Mouse (Mus musculus) thymus, postnatal 25 days (tissue): ENCODE data around the gene Tcf7l1.
A peak's percentile ranks its signal among the peaks of the same experiment; 100 is the strongest.

Source experiments
- DNase-seq: peaks from one replicate; pipeline ENCODE4 v3.0.0; 2022

The Tcf7l1 gene

GRCm38 (mm10) chr6:72783780-72784179 lies 5.3 kb downstream of the Tcf7l1 start:
- DNase-seq, result no peak

GRCm38 (mm10) chr6:72778779-72779776 lies 10.0 kb downstream of the Tcf7l1 start:
- no peak for DNase-seq

- no peak for DNase-seq
Measured at GRCm38 (mm10) chr6:72777212-72777611, 11.8 kb downstream of the Tcf7l1 start.

- no peak for DNase-seq
Measured at GRCm38 (mm10) chr6:72774275-72774674, 14.8 kb downstream of the Tcf7l1 start.

GRCm38 (mm10) chr6:72769915-72770776 lies 18.9 kb downstream of the Tcf7l1 start:
- DNase-seq, result no peak

- no peak for DNase-seq
Measured at GRCm38 (mm10) chr6:72769343-72769742, 19.7 kb downstream of the Tcf7l1 start.

- DNase-seq, result no peak
Measured at GRCm38 (mm10) chr6:72768804-72769203, 20.2 kb downstream of the Tcf7l1 start.

GRCm38 (mm10) chr6:72768097-72768496 lies 21.0 kb downstream of the Tcf7l1 start:
- no peak for DNase-seq

- DNase-seq, result no peak
Measured at GRCm38 (mm10) chr6:72763616-72764015, 25.4 kb downstream of the Tcf7l1 start.

- no peak for DNase-seq
Measured at GRCm38 (mm10) chr6:72761645-72762044, 27.4 kb downstream of the Tcf7l1 start.

GRCm38 (mm10) chr6:72758239-72759017 lies 30.6 kb downstream of the Tcf7l1 start:
- no peak for DNase-seq

- DNase-seq, result no peak
Measured at GRCm38 (mm10) chr6:72755267-72755889, 33.7 kb downstream of the Tcf7l1 start.

- DNase-seq, result no peak
Measured at GRCm38 (mm10) chr6:72754215-72754614, 34.8 kb downstream of the Tcf7l1 start.

- no peak for DNase-seq
Measured at GRCm38 (mm10) chr6:72753782-72754181, 35.3 kb downstream of the Tcf7l1 start.

- no peak for DNase-seq
Measured at GRCm38 (mm10) chr6:72752824-72753223, 36.2 kb downstream of the Tcf7l1 start.

- DNase-seq, result no peak
Measured at GRCm38 (mm10) chr6:72751210-72751609, 37.8 kb downstream of the Tcf7l1 start.

- no peak for DNase-seq
Measured at GRCm38 (mm10) chr6:72748882-72749437, 40.1 kb downstream of the Tcf7l1 start.

GRCm38 (mm10) chr6:72748421-72748820 lies 40.6 kb downstream of the Tcf7l1 start:
- no peak for DNase-seq

- no peak for DNase-seq
Measured at GRCm38 (mm10) chr6:72747814-72748213, 41.2 kb downstream of the Tcf7l1 start.

GRCm38 (mm10) chr6:72747156-72747555 lies 41.9 kb downstream of the Tcf7l1 start:
- DNase-seq, result no peak

GRCm38 (mm10) chr6:72745781-72746180 lies 43.3 kb downstream of the Tcf7l1 start:
- DNase-seq, result peak; percentile 42
